Mouse (Mus musculus) ES-E14 (cell line): Measurements from ENCODE around the gene Gm6525. TPM values are rescaled to one million over a fixed set of nuclear protein-coding genes. Genes with fewer than 3 reads are reported as not detected.

ENCODE experiments used
- DNase-seq: peaks from one replicate; pipeline ENCODE4 v3.0.0-alpha.2; 2013; ENCODE audit warnings: low read depth, low spot score
- H3K27ac ChIP-seq: 2 replicates; pipeline ENCODE4 v1.5.1; 2012; ENCODE audit warnings: low read depth, mild to moderate bottlenecking, low read length, moderate library complexity, mixed read lengths; ENCODE audit not compliant: poor library complexity, insufficient read depth, severe bottlenecking
- H3K36me3 ChIP-seq: 2 replicates; pipeline ENCODE4 v1.6.1; 2012; ENCODE audit warnings: mild to moderate bottlenecking, low read length, moderate library complexity, mixed read lengths; ENCODE audit not compliant: control insufficient read depth, poor library complexity, insufficient read depth, severe bottlenecking
- H3K4me1 ChIP-seq, 2 experiments: fragments of 150-350 bp in 1 of 2; sonication (generic) in 1 of 2; 2 replicates each; pipeline ENCODE4 v1.6.1; 2012; ENCODE audit warnings: low read length in 2 of 2, mild to moderate bottlenecking in 1 of 2, mixed read lengths in 1 of 2; ENCODE audit not compliant: control insufficient read depth in 2 of 2, insufficient read depth in 2 of 2, poor library complexity in 1 of 2
- H3K4me3 ChIP-seq, 2 experiments: fragments of 150-350 bp in 1 of 2; sonication (generic) in 1 of 2; 2 replicates each; pipeline ENCODE4 v1.5.1; 2012; ENCODE audit warnings: low read length in 2 of 2, low read depth in 1 of 2, mild to moderate bottlenecking in 1 of 2, mixed read lengths in 1 of 2; ENCODE audit not compliant: insufficient read depth in 1 of 2, poor library complexity in 1 of 2, severe bottlenecking in 1 of 2
- H3K9ac ChIP-seq: 2 replicates; pipeline ENCODE4 v1.6.1; 2012; ENCODE audit warnings: low read depth, mild to moderate bottlenecking, low read length, mixed read lengths; ENCODE audit not compliant: poor library complexity, insufficient read depth, severe bottlenecking
- H3K9me3 ChIP-seq: fragments of 150-350 bp; sonication (generic); 2 replicates; pipeline ENCODE4 v1.6.1; 2012; ENCODE audit warnings: low read depth, mild to moderate bottlenecking, low read length; ENCODE audit not compliant: control insufficient read depth, insufficient read depth
- CHD2 ChIP-seq: IDR thresholded peaks from 2 replicates; pipeline ENCODE4 v1.6.1; 2014; ENCODE audit warnings: mild to moderate bottlenecking, low read depth, low read length, inconsistent platforms
- HCFC1 ChIP-seq: IDR thresholded peaks from 2 replicates; pipeline ENCODE4 v1.6.1; 2012; ENCODE audit warnings: low read length, inconsistent platforms, borderline replicate concordance; ENCODE audit not compliant: insufficient read depth
- MAFK ChIP-seq: IDR thresholded peaks from 2 replicates; pipeline ENCODE4 v1.6.1; 2014; ENCODE audit warnings: mild to moderate bottlenecking, low read depth, low read length, inconsistent platforms; ENCODE audit not compliant: insufficient read depth
- ZC3H11A ChIP-seq: IDR thresholded peaks from 2 replicates; pipeline ENCODE4 v1.6.1; 2012; ENCODE audit warnings: low read depth, mild to moderate bottlenecking, inconsistent platforms, low read length, borderline replicate concordance
- ZNF384 ChIP-seq: IDR thresholded peaks from 2 replicates; pipeline ENCODE4 v1.6.1; 2012; ENCODE audit warnings: low read depth, low read length, inconsistent platforms
- in situ Hi-C, 2 experiments: fragments of 600-800 bp; cut with MboI; formaldehyde crosslinking; loops; one replicate each; pipeline ENCODE4 v1.15.1; 2025; ENCODE audit warnings: low sequenced_read_pairs in 2 of 2, inconsistent platforms in 1 of 2; ENCODE audit not compliant: unreplicated experiment in 2 of 2
- total RNA-seq: library from RNA; depleted of rRNA; stranded (reverse); fragments of 300-350 nt; gene quantifications from 2 replicates; pipeline ENCODE4 v1.2.3, GENCODE M21; 2012

Gm6525 gene
- total RNA-seq, 1 experiment: 0.27 TPM

- H3K4me1 ChIP-seq: peaks cover 2 to 10% of the 10 kb centered on the region in 2 experiments; a peak in 3 of 4 replicates
- no peak overlapping the region for H3K4me3 ChIP-seq
- in situ Hi-C loops: loop anchor here in 1 of 2 experiments (5.0 kb wide), 1 partner anchor 36 kb away; no protein-coding TSS in a partner anchor
- H3K9me3 ChIP-seq: no peaks in the 10 kb centered on the region
- no peak for DNase-seq
- no peak overlapping the region for H3K9ac ChIP-seq
- no peaks in the 10 kb centered on the region for H3K36me3 ChIP-seq
- no peak for TF ChIP-seq MAFK
- H3K27ac ChIP-seq: no peak overlapping the region
Measured at GRCm38 (mm10) chr3:84217961-84218351, 44.1 kb downstream of the Gm6525 start.

GRCm38 (mm10) chr3:84218498-84218897 lies 44.6 kb downstream of the Gm6525 start:
- peaks cover 2 to 10% of the 10 kb centered on the region in 2 experiments; a peak in 3 of 4 replicates for H3K4me1 ChIP-seq

GRCm38 (mm10) chr3:84219166-84219710 lies 45.3 kb downstream of the Gm6525 start:
- DNase-seq: no peak
- in situ Hi-C loops: loop anchor here in 1 of 2 experiments (5.0 kb wide), 1 partner anchor 37 kb away; no protein-coding TSS in a partner anchor
- no peak overlapping the region for H3K27ac ChIP-seq
- no peaks in the 10 kb centered on the region for H3K36me3 ChIP-seq
- H3K4me3 ChIP-seq: no peak overlapping the region
- no peak for TF ChIP-seq ZC3H11A
- no peak for TF ChIP-seq ZNF384
- no peak for TF ChIP-seq MAFK
- no peak for TF ChIP-seq HCFC1
- TF ChIP-seq CHD2: no peak
- no peak overlapping the region for H3K9ac ChIP-seq
- H3K9me3 ChIP-seq: no peaks in the 10 kb centered on the region
- peaks cover 2 to 10% of the 10 kb centered on the region in 2 experiments; a peak in 3 of 4 replicates for H3K4me1 ChIP-seq

More at GRCm38 (mm10) chr3:84218498-84218897, 44.6 kb downstream of the Gm6525 start:
- H3K36me3 ChIP-seq: no peaks in the 10 kb centered on the region
- TF ChIP-seq ZNF384 (no peak), HCFC1 (no peak), ZC3H11A (no peak), MAFK (no peak), CHD2 (no peak)
- H3K9me3 ChIP-seq: no peaks in the 10 kb centered on the region
- no peak for DNase-seq
- in situ Hi-C loops: loop anchor here in 1 of 2 experiments (5.0 kb wide), 1 partner anchor 36 kb away; no protein-coding TSS in a partner anchor
- H3K27ac ChIP-seq: no peak overlapping the region
- H3K4me3 ChIP-seq: no peak overlapping the region
- H3K9ac ChIP-seq: no peak overlapping the region

- TF ChIP-seq MAFK: no peak
- no peak for TF ChIP-seq ZC3H11A
- TF ChIP-seq ZNF384: no peak
- no peak for TF ChIP-seq CHD2
- TF ChIP-seq HCFC1: no peak
- no peaks in the 10 kb centered on the region for H3K9me3 ChIP-seq
- H3K4me1 ChIP-seq: peaks cover 2 to 10% of the 10 kb centered on the region in 2 experiments; a peak in 3 of 4 replicates
- no peaks in the 10 kb centered on the region for H3K36me3 ChIP-seq
- DNase-seq: no peak
- peak overlapping the region in 1 of 2 experiments; percentile 30; a peak in 2 of 4 replicates for H3K4me3 ChIP-seq
- no peak overlapping the region for H3K27ac ChIP-seq
- H3K9ac ChIP-seq: no peak overlapping the region
- in situ Hi-C loops: loop anchor here in 1 of 2 experiments (5.0 kb wide), 1 partner anchor 37 kb away; no protein-coding TSS in a partner anchor
Measured at GRCm38 (mm10) chr3:84219720-84220273, 45.9 kb downstream of the Gm6525 start.
